Mouse (Mus musculus): ENCODE data around the gene Prr7. TPM values are rescaled to one million over a fixed set of nuclear protein-coding genes. Genes with fewer than 3 reads are reported as not detected.
A peak's percentile ranks its signal among the peaks of the same experiment; 100 is the strongest.

Prr7 gene
- polyA plus RNA-seq, 1 experiment from 2014 or later, result 11.7 TPM

- H3K27me3 ChIP-seq, result no peaks in the 10 kb centered on the region
- peak; percentile 28 for ATAC-seq
- CTCF ChIA-PET, result interaction anchor here (0.6 kb wide), 1 partner anchor 27 kb away, joined by 3 read pairs; no protein-coding TSS in a partner anchor
- no peak for TF ChIP-seq CTCF (IDR thresholded peaks at IDR 0.05)
- POLR2A ChIA-PET, result interaction anchor here (0.6 to 1.7 kb wide), 3 partner anchors 13 to 274 kb away, joined by 3 to 4 read pairs (median 4); no protein-coding TSS in a partner anchor
- in situ Hi-C loops (cut with MboI; ENCODE audit: low pct_unique_long_range_greater_than_20kb), result no loop called here
- no peak for DNase-seq (ENCODE audit: low read depth, low spot score)
Measured at GRCm38 (mm10) chr13:55486916-55487577, 23.0 kb downstream of the Prr7 start.

DNA sequence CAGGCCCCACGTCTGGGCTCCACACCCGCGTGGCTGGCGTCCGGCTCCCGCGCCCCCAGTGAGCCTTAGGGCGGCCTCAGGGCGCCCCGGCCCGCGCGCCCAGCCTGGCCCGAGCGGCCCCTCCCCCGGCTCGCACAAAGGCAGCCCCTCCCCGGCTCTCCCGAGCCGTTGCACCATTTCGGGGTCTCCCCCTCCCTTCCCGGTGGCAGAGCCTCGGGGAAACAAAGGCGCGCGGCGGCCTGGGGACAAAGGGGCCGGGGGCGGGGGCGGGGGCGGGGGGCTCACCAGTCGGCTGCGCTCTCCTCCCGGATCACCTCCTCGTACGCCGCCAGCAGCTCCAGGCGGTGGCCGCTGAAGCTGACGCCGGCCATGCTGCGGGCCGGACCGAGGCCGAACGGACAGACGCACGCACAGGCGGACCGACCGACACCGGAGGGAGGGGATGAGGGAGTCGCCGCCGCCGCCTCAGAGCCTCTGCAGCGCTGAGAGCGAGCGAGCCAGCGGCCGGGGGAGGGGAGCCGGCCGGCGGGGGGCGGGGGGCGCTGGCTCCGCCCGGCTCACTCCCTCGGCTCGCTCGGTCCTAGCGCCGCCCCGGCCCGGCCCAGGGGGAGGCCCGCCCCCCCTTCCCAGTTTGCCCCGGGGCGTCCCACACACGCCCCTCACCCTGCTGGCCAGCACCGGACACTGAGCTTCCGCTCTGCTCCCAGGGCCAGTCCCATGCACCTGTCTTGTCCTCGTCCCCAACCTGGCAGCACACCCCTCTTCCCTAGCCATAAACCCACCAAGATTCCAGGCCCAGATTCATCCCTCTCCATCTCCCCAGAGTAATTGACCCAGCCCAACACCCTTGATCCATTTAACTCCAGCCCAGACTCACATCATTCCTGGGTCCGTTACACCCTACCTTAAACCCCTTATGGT lies 23.8 kb downstream of the Prr7 start, which contains the start of gene Dbn1:
Dbn1 (minus strand) TSS at position 534 of the 921 bp plus-strand sequence.
- in situ Hi-C loops (cut with MboI; ENCODE audit: low pct_unique_long_range_greater_than_20kb), result no loop called here
- H3K27me3 ChIP-seq, result no peaks in the 10 kb centered on the region
- peak; percentile 41 for ATAC-seq
- ChIA-PET CTCF (interaction anchor here (0.6 kb wide), 1 partner anchor 26 kb away, joined by 3 read pairs; no protein-coding TSS in a partner anchor), POLR2A (interaction anchor here (0.6 to 1.7 kb wide), 6 partner anchors 13 to 394 kb away, joined by 3 to 8 read pairs (median 4); no protein-coding TSS in a partner anchor)
- TF ChIP-seq CTCF (IDR thresholded peaks at IDR 0.05), result no peak
- DNase-seq (ENCODE audit: low read depth, low spot score), result no peak

DNA sequence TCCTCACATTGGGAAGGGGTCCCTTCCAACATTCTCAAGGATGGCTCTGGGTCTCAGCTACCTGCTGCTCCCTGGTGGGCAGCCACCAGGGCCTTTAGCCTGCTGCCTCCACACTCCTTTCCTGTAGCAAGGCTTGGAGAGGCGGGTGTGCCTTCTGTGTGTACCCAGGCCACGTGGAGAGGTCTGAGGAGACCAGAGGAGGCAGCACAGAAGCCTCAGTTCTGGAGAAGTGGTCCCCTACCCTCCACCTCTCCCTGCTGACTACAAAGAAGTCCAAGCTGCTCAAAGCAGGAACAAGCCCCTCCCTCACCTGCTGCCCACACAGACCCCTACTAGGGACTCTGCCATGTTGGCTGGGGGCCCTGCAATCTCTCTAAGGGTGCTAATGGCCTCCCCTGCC lies 30.2 kb downstream of the Prr7 start:
- POLR2A ChIA-PET, result no interaction called here
- in situ Hi-C loops (cut with MboI; ENCODE audit: low pct_unique_long_range_greater_than_20kb), result no loop called here
- CTCF ChIA-PET, result no interaction called here
- H3K27me3 ChIP-seq, result no peaks in the 10 kb centered on the region
- DNase-seq (ENCODE audit: low read depth, low spot score) (no peak), ATAC-seq (no peak)
- no peak for TF ChIP-seq CTCF (IDR thresholded peaks at IDR 0.05)

- POLR2A ChIA-PET, result interaction anchor here (0.6 to 1.5 kb wide), 3 partner anchors 12 to 40 kb away, joined by 3 to 4 read pairs (median 4); no protein-coding TSS in a partner anchor
- H3K27me3 ChIP-seq, result no peaks in the 10 kb centered on the region
- ATAC-seq (no peak), DNase-seq (ENCODE audit: low read depth, low spot score) (no peak)
- CTCF ChIA-PET, result interaction anchor here (0.9 kb wide), 1 partner anchor 90 kb away, joined by 3 read pairs; no protein-coding TSS in a partner anchor
- in situ Hi-C loops (cut with MboI; ENCODE audit: low pct_unique_long_range_greater_than_20kb), result no loop called here
- no peak for TF ChIP-seq CTCF (IDR thresholded peaks at IDR 0.05)
Measured at GRCm38 (mm10) chr13:55494883-55495621, 31.0 kb downstream of the Prr7 start.

- ATAC-seq, result no peak
- ChIA-PET POLR2A (interaction anchor here (0.6 to 1.5 kb wide), 3 partner anchors 11 to 39 kb away, joined by 3 to 4 read pairs (median 4); no protein-coding TSS in a partner anchor), CTCF (interaction anchor here (0.9 kb wide), 1 partner anchor 91 kb away, joined by 3 read pairs; no protein-coding TSS in a partner anchor)
- H3K27me3 ChIP-seq, result no peaks in the 10 kb centered on the region
- in situ Hi-C loops (cut with MboI; ENCODE audit: low pct_unique_long_range_greater_than_20kb), result no loop called here
- no peak for DNase-seq (ENCODE audit: low read depth, low spot score)
- no peak for TF ChIP-seq CTCF (IDR thresholded peaks at IDR 0.05)
Measured at GRCm38 (mm10) chr13:55495702-55496101, 31.6 kb downstream of the Prr7 start.

- no peak for TF ChIP-seq CTCF (IDR thresholded peaks at IDR 0.05)
- in situ Hi-C loops (cut with MboI; ENCODE audit: low pct_unique_long_range_greater_than_20kb), result no loop called here
- ChIA-PET CTCF (no interaction called here), POLR2A (no interaction called here)
- DNase-seq (ENCODE audit: low read depth, low spot score) (no peak), ATAC-seq (no peak)
- H3K27me3 ChIP-seq, result no peaks in the 10 kb centered on the region
Measured at GRCm38 (mm10) chr13:55496661-55497060, 32.6 kb downstream of the Prr7 start.

DNA sequence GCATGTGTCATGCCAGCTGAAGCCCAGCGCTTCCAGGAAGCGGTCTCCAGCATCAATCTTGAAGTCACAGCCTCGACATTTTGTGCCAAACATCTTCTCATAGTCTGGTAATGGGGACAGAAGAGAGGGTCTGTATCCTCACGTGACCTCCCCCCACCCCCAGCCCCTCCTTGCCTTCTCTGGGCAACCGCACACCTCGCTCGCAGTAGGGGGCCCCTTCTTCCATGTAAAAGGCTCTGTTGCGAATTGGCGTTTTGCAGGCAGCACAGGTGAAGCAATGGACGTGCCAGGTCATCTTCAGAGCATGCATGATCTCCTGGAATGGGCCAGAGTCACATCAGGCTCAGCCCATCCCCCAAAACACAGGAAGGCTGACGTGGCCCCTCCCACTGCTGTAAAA lies 34.8 kb downstream of the Prr7 start:
- in situ Hi-C loops (cut with MboI; ENCODE audit: low pct_unique_long_range_greater_than_20kb), result no loop called here
- no peaks in the 10 kb centered on the region for H3K27me3 ChIP-seq

DNA sequence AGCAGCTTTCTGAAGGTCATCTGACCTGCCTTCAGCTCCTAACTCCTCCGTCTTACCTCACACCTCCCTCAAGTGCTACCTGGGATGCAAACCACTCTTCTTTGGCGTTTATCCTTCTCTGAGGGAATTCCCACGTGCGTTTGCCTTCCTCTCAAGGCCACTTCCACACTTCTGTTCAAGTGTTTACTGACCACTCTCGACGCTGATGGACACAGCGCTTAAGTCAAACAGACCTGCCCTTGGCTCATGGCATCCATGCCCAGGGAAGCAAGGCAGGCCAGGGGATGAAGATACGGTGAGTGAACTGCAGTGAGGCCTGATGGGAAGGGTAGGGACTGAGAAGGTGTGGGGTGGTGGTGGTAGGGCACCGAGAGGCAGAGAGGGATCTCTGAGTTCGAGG lies 36.5 kb downstream of the Prr7 start:
- POLR2A ChIA-PET, result interaction anchor here (1.7 to 1.9 kb wide), 2 partner anchors 13 to 16 kb away, joined by 4 to 5 read pairs; partner anchors contain the start of gene Dbn1
- in situ Hi-C loops (cut with MboI; ENCODE audit: low pct_unique_long_range_greater_than_20kb), result no loop called here
- DNase-seq (ENCODE audit: low read depth, low spot score), result no peak
- CTCF ChIA-PET, result no interaction called here
- ATAC-seq, result no peak
- no peaks in the 10 kb centered on the region for H3K27me3 ChIP-seq
- no peak for TF ChIP-seq CTCF (IDR thresholded peaks at IDR 0.05)

More for the DNA sequence above, 34.8 kb downstream of the Prr7 start:
- POLR2A ChIA-PET, result interaction anchor here (0.7 to 1.7 kb wide), 3 partner anchors 9 to 19 kb away, joined by 4 to 7 read pairs (median 5); no protein-coding TSS in a partner anchor
- ATAC-seq (no peak), DNase-seq (ENCODE audit: low read depth, low spot score) (no peak)
- CTCF ChIA-PET, result no interaction called here
- TF ChIP-seq CTCF (IDR thresholded peaks at IDR 0.05), result no peak

- ChIA-PET POLR2A (interaction anchor here (1.0 kb wide), 1 partner anchor 9 kb away, joined by 3 read pairs; no protein-coding TSS in a partner anchor), CTCF (interaction anchor here (1.3 kb wide), 1 partner anchor 11 kb away, joined by 4 read pairs; no protein-coding TSS in a partner anchor)
- no peaks in the 10 kb centered on the region for H3K27me3 ChIP-seq
- ATAC-seq (no peak), DNase-seq (ENCODE audit: low read depth, low spot score) (no peak)
- in situ Hi-C loops (cut with MboI; ENCODE audit: low pct_unique_long_range_greater_than_20kb), result no loop called here
- no peak for TF ChIP-seq CTCF (IDR thresholded peaks at IDR 0.05)
Measured at GRCm38 (mm10) chr13:55502405-55502804, 38.3 kb downstream of the Prr7 start.

GRCm38 (mm10) chr13:55504390-55504789 lies 40.3 kb downstream of the Prr7 start:
- in situ Hi-C loops (cut with MboI; ENCODE audit: low pct_unique_long_range_greater_than_20kb), result no loop called here
- DNase-seq (ENCODE audit: low read depth, low spot score) (no peak), ATAC-seq (no peak)
- no peak for TF ChIP-seq CTCF (IDR thresholded peaks at IDR 0.05)
- H3K27me3 ChIP-seq, result no peaks in the 10 kb centered on the region
- ChIA-PET POLR2A (no interaction called here), CTCF (no interaction called here)
